Mouse (Mus musculus): Measurements from ENCODE around the gene Hadha. TPM values are rescaled to one million over a fixed set of nuclear protein-coding genes. Genes with fewer than 3 reads are reported as not detected.

Gene Hadha
- polyA plus RNA-seq, 1 experiment from 2014 or later: 102 TPM

GRCm38 (mm10) chr5:30159601-30160000 is 4.6 kb upstream of the Hadha start:
- no peak for ATAC-seq (ENCODE audit: insufficient read depth, low FRiP score, low TSS enrichment)
- H3K9me3 ChIP-seq (ENCODE audit: control insufficient read depth, low read length): no peaks in the 10 kb centered on the region
- 81% methylated on average over 6 of the region's 6 CpGs for WGBS

GRCm38 (mm10) chr5:30155821-30156629 is 1.1 kb upstream of the Hadha start:
- Histone ChIP-seq H3K9ac (ENCODE audit: low read length) (peak overlapping the region; percentile 58), H3K4me3 (ENCODE audit: low read depth, low read length) (peak overlapping the region; percentile 52), H3K4me1 (ENCODE audit: control insufficient read depth, insufficient read depth, low read length) (0 out of 2 replicates have a peak, but pooled peaks cover 5% of the 10 kb centered on the region), H3K36me3 (ENCODE audit: control insufficient read depth, insufficient read depth, low read length) (no peaks in the 10 kb centered on the region), H3K4me2 (ENCODE audit: low read depth) (peak overlapping the region; percentile 85), H3K27ac (ENCODE audit: low read depth, low read length) (no peak overlapping the region), H3K9me3 (ENCODE audit: control insufficient read depth, low read length) (no peaks in the 10 kb centered on the region), H3K27me3 (ENCODE audit: control insufficient read depth, insufficient read depth, low read length) (no peaks in the 10 kb centered on the region)
- no peak for DNase-seq (ENCODE audit: low spot score)
- 40% methylated on average over 13 of the region's 13 CpGs for WGBS
- ATAC-seq (ENCODE audit: insufficient read depth, low FRiP score, low TSS enrichment): no peak

More at GRCm38 (mm10) chr5:30159601-30160000, 4.6 kb upstream of the Hadha start:
- H3K4me2 ChIP-seq (ENCODE audit: low read depth): no peak overlapping the region
- 0 out of 2 replicates have a peak, but pooled peaks cover 5% of the 10 kb centered on the region for H3K4me1 ChIP-seq (ENCODE audit: control insufficient read depth, insufficient read depth, low read length)
- no peak overlapping the region for H3K27ac ChIP-seq (ENCODE audit: low read depth, low read length)
- no peak for DNase-seq (ENCODE audit: low spot score)
- H3K9ac ChIP-seq (ENCODE audit: low read length): no peak overlapping the region
- H3K27me3 ChIP-seq (ENCODE audit: control insufficient read depth, insufficient read depth, low read length): no peaks in the 10 kb centered on the region
- H3K4me3 ChIP-seq (ENCODE audit: low read depth, low read length): no peak overlapping the region
- H3K36me3 ChIP-seq (ENCODE audit: control insufficient read depth, insufficient read depth, low read length): no peaks in the 10 kb centered on the region

DNA sequence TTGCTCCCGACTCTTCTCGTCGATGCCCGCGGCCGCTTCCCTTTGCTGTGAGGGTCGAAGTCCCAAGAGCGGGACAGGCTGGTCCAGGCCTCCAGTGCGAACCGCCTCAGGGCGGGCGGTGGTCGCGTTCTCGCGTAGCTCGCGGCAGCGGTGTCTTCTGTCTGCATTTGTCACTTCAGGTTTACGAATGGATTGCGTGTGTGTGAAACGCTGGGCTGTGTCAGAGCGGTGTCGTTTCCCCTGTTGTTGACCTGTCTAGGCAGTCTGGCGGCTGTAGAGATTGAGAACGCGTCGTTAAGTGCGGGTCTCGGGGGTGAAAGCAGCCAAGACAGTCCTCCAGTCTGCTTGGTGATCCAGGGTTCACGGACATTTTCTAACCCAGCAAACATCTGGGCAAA is 432 bp upstream of the Hadha start:
- Histone ChIP-seq H3K4me3 (ENCODE audit: low read depth, low read length) (peak overlapping the region; percentile 52), H3K27ac (ENCODE audit: low read depth, low read length) (peak overlapping the region; percentile 31; the same call in 1 of the 2 replicates), H3K9ac (ENCODE audit: low read length) (peak overlapping the region; percentile 58), H3K4me1 (ENCODE audit: control insufficient read depth, insufficient read depth, low read length) (0 out of 2 replicates have a peak, but pooled peaks cover 5% of the 10 kb centered on the region), H3K27me3 (ENCODE audit: control insufficient read depth, insufficient read depth, low read length) (no peaks in the 10 kb centered on the region), H3K36me3 (ENCODE audit: control insufficient read depth, insufficient read depth, low read length) (no peaks in the 10 kb centered on the region), H3K4me2 (ENCODE audit: low read depth) (peak overlapping the region; percentile 85), H3K9me3 (ENCODE audit: control insufficient read depth, low read length) (no peaks in the 10 kb centered on the region)
- DNase-seq (ENCODE audit: low spot score) (no peak), ATAC-seq (ENCODE audit: insufficient read depth, low FRiP score, low TSS enrichment) (peak; percentile 27)
- WGBS: under 1% methylated on average over 31 of the region's 31 CpGs

DNA sequence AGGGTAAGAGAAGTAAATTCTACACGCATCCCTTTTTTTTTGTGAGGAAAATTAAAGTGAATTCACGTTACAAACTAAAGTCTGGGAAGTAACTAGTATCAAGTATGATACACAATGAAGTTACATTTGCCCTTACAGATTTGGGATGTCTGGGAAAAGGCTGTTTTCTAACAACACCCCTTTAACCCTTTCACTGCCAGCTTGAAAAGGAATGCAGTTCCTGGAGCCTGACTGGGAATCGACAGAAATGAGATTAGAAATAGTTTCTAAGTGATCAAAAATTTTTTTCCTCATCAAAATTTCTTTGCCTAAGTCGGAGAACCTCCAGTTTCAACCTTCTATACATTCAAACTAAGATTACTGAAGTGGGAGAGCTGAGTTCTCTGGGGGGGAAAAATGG is 949 bp downstream of the Hadha start:
- Histone ChIP-seq H3K27me3 (ENCODE audit: control insufficient read depth, insufficient read depth, low read length) (no peaks in the 10 kb centered on the region), H3K4me3 (ENCODE audit: low read depth, low read length) (peak overlapping the region; percentile 52), H3K36me3 (ENCODE audit: control insufficient read depth, insufficient read depth, low read length) (no peaks in the 10 kb centered on the region), H3K9ac (ENCODE audit: low read length) (peak overlapping the region; percentile 58; the same call in 1 of the 2 replicates), H3K9me3 (ENCODE audit: control insufficient read depth, low read length) (no peaks in the 10 kb centered on the region), H3K27ac (ENCODE audit: low read depth, low read length) (no peak overlapping the region), H3K4me2 (ENCODE audit: low read depth) (peak overlapping the region; percentile 85), H3K4me1 (ENCODE audit: control insufficient read depth, insufficient read depth, low read length) (0 out of 2 replicates have a peak, but pooled peaks cover 5% of the 10 kb centered on the region)
- DNase-seq (ENCODE audit: low spot score): no peak
- no peak for ATAC-seq (ENCODE audit: insufficient read depth, low FRiP score, low TSS enrichment)
- WGBS: 27% methylated on average over 4 of the region's 4 CpGs

- Histone ChIP-seq H3K4me3 (ENCODE audit: low read depth, low read length) (no peak overlapping the region), H3K36me3 (ENCODE audit: control insufficient read depth, insufficient read depth, low read length) (no peaks in the 10 kb centered on the region), H3K9me3 (ENCODE audit: control insufficient read depth, low read length) (no peaks in the 10 kb centered on the region), H3K27ac (ENCODE audit: low read depth, low read length) (no peak overlapping the region), H3K27me3 (ENCODE audit: control insufficient read depth, insufficient read depth, low read length) (no peaks in the 10 kb centered on the region), H3K4me2 (ENCODE audit: low read depth) (no peak overlapping the region), H3K9ac (ENCODE audit: low read length) (no peak overlapping the region), H3K4me1 (ENCODE audit: control insufficient read depth, insufficient read depth, low read length) (0 out of 2 replicates have a peak, but pooled peaks cover 5% of the 10 kb centered on the region)
- DNase-seq (ENCODE audit: low spot score) (no peak), ATAC-seq (ENCODE audit: insufficient read depth, low FRiP score, low TSS enrichment) (no peak)
- WGBS: 93% methylated on average over 2 of the region's 2 CpGs
These were observed 1.7 kb downstream of the Hadha start for GRCm38 (mm10) chr5:30153222-30153621.

DNA sequence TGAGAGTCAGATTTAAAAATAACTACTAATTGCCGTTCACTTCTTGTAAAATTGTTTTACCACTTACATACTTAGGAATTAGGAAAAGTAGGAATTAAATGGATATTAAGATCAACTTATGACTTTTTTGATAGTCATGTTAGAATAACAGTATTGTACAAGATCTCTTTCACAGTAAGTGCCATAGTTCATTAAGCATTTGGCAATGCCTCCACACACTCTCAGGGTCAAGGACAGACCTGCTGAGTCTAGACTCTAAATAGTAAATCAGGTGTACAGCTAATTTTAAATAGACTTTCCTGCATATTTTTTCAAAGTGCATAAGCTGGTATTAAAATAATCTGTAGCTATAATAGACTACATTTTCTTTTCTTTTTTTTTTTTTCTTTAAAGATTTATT is 2.5 kb downstream of the Hadha start:
- no peak for ATAC-seq (ENCODE audit: insufficient read depth, low FRiP score, low TSS enrichment)
- no peak for DNase-seq (ENCODE audit: low spot score)
- H3K36me3 ChIP-seq (ENCODE audit: control insufficient read depth, insufficient read depth, low read length): no peaks in the 10 kb centered on the region
- H3K27me3 ChIP-seq (ENCODE audit: control insufficient read depth, insufficient read depth, low read length): no peaks in the 10 kb centered on the region
- H3K9me3 ChIP-seq (ENCODE audit: control insufficient read depth, low read length): no peaks in the 10 kb centered on the region
- no peak overlapping the region for H3K9ac ChIP-seq (ENCODE audit: low read length)
- no peak overlapping the region for H3K4me2 ChIP-seq (ENCODE audit: low read depth)
- no peak overlapping the region for H3K27ac ChIP-seq (ENCODE audit: low read depth, low read length)
- 0 out of 2 replicates have a peak, but pooled peaks cover 5% of the 10 kb centered on the region for H3K4me1 ChIP-seq (ENCODE audit: control insufficient read depth, insufficient read depth, low read length)
- 90% methylated on average over 1 of the region's 1 CpGs for WGBS
- no peak overlapping the region for H3K4me3 ChIP-seq (ENCODE audit: low read depth, low read length)

GRCm38 (mm10) chr5:30152007-30152406 is 3.0 kb downstream of the Hadha start:
- no peak overlapping the region for H3K4me2 ChIP-seq (ENCODE audit: low read depth)
- H3K27ac ChIP-seq (ENCODE audit: low read depth, low read length): no peak overlapping the region
- no peaks in the 10 kb centered on the region for H3K36me3 ChIP-seq (ENCODE audit: control insufficient read depth, insufficient read depth, low read length)
- no peak overlapping the region for H3K9ac ChIP-seq (ENCODE audit: low read length)
- H3K27me3 ChIP-seq (ENCODE audit: control insufficient read depth, insufficient read depth, low read length): no peaks in the 10 kb centered on the region
- ATAC-seq (ENCODE audit: insufficient read depth, low FRiP score, low TSS enrichment) (no peak), DNase-seq (ENCODE audit: low spot score) (no peak)
- no peak overlapping the region for H3K4me3 ChIP-seq (ENCODE audit: low read depth, low read length)
- WGBS: 85% methylated on average over 4 of the region's 4 CpGs
- no peaks in the 10 kb centered on the region for H3K9me3 ChIP-seq (ENCODE audit: control insufficient read depth, low read length)
- H3K4me1 ChIP-seq (ENCODE audit: control insufficient read depth, insufficient read depth, low read length): 0 out of 2 replicates have a peak, but pooled peaks cover 5% of the 10 kb centered on the region

DNA sequence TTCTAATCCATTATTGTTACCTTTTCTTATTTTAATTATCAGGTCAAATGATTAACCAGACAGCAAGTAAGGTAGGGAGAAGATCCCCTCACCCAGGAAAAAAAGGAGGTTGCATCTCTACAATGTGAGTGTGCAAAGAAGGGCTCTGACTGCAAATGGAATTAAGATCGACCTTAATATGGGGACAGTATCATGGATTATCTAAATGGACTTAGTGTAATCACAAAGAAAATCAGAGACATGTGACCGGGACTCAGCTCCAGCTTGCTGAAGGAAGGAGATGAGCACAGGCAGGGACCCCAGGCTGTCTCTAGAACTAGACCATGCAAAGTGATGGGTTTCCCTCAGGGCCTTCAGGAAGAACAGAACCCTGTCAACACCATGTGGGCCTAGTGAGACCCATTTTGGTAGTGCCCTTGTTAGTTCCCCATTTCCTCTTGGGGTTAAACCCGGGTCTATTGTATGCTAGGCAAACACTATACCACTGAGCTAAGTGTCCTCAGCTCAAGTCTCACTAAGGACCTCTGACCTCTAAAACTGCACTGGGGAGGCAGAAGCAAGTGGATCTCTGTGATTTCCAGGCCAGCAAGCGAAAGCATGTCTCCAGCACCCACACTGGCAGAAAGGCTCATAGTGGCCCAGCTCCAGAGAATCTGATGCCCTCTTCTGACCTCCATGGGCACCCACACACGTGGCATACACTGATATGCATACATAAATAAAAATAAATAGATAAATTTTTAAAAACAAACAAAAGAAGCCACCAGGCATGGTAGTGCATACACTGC is 6.6 kb downstream of the Hadha start:
- H3K4me1 ChIP-seq (ENCODE audit: control insufficient read depth, insufficient read depth, low read length): no peaks in the 10 kb centered on the region
- H3K36me3 ChIP-seq (ENCODE audit: control insufficient read depth, insufficient read depth, low read length): peaks cover 9% of the 10 kb centered on the region
- H3K9ac ChIP-seq (ENCODE audit: low read length): no peak overlapping the region
- no peak overlapping the region for H3K4me3 ChIP-seq (ENCODE audit: low read depth, low read length)
- no peak for ATAC-seq (ENCODE audit: insufficient read depth, low FRiP score, low TSS enrichment)
- no peak overlapping the region for H3K27ac ChIP-seq (ENCODE audit: low read depth, low read length)
- H3K27me3 ChIP-seq (ENCODE audit: control insufficient read depth, insufficient read depth, low read length): no peaks in the 10 kb centered on the region
- WGBS: 88% methylated on average over 5 of the region's 5 CpGs
- H3K9me3 ChIP-seq (ENCODE audit: control insufficient read depth, low read length): no peaks in the 10 kb centered on the region
- no peak for DNase-seq (ENCODE audit: low spot score)
- H3K4me2 ChIP-seq (ENCODE audit: low read depth): no peak overlapping the region

Data from neural tube, embryonic 11.5 days (tissue).